Mouse (Mus musculus): ENCODE data around the gene Fat1.

- no peak for TF ChIP-seq POLR2A (IDR thresholded peaks at IDR 0.05; ENCODE audit: insufficient read length, low read depth)
- no peak for TF ChIP-seq CEBPB (IDR thresholded peaks at IDR 0.05; ENCODE audit: insufficient read depth, poor library complexity, severe bottlenecking)
- no peak for TF ChIP-seq USF1 (IDR thresholded peaks at IDR 0.05; ENCODE audit: low read depth)
- no peak for TF ChIP-seq POLR2AphosphoS2 (IDR thresholded peaks at IDR 0.05; ENCODE audit: insufficient read length, low read depth)
- TF ChIP-seq TCF12 (IDR thresholded peaks at IDR 0.05; ENCODE audit: insufficient read depth, poor library complexity, severe bottlenecking), result no peak
- TF ChIP-seq REST (IDR thresholded peaks at IDR 0.05; ENCODE audit: insufficient read depth, insufficient read length), result no peak
Observed at GRCm38 (mm10) chr8:44933478-44933877, 1.8 kb upstream of the Fat1 start.

Data from myocyte (in vitro differentiated cells).